Mouse (Mus musculus): ENCODE measurements around the gene Hdac10. TPM values are rescaled to one million over a fixed set of nuclear protein-coding genes. Genes with fewer than 3 reads are reported as not detected.

The Hdac10 gene
- polyA plus RNA-seq (2014; fragmentation: Nextera tagmentation; extraction: Ambion mirVana) = 18.2 and 20.3 TPM in 2 replicates

GRCm38 (mm10) chr15:89128382-89129350 is at the start of gene Hdac10:
Gene Hdac10, minus strand, starts transcription at chr15:89128700.
- Histone ChIP-seq H3K4me1 (ENCODE audit: control insufficient read depth, insufficient read depth, low read length) (peaks cover 17% of the 10 kb centered on the region), H3K4me2 (ENCODE audit: low read length) (peak within 1 kb of the TSS; percentile 64), H3K9ac (replicated peaks; ENCODE audit: low read length) (peak within 1 kb of the TSS; percentile 58), H3K4me3 (replicated peaks; ENCODE audit: low read depth, low read length) (peak within 1 kb of the TSS; percentile 51), H3K36me3 (ENCODE audit: control insufficient read depth, insufficient read depth, low read length) (peaks cover 3% of the 10 kb centered on the region; the same call in 1 of the 2 replicates), H3K27me3 (ENCODE audit: control insufficient read depth, insufficient read depth, low read length) (no peaks in the 10 kb centered on the region), H3K27ac (replicated peaks; ENCODE audit: low read depth, low read length) (peak within 1 kb of the TSS; percentile 74), H3K9me3 (ENCODE audit: control insufficient read depth, low read length) (no peaks in the 10 kb centered on the region)
- ATAC-seq (ENCODE audit: low FRiP score, low TSS enrichment) (peak; percentile 85), DNase-seq (peak; percentile 93)
- WGBS = 3% methylated on average over 36 of the region's 36 CpGs

DNA sequence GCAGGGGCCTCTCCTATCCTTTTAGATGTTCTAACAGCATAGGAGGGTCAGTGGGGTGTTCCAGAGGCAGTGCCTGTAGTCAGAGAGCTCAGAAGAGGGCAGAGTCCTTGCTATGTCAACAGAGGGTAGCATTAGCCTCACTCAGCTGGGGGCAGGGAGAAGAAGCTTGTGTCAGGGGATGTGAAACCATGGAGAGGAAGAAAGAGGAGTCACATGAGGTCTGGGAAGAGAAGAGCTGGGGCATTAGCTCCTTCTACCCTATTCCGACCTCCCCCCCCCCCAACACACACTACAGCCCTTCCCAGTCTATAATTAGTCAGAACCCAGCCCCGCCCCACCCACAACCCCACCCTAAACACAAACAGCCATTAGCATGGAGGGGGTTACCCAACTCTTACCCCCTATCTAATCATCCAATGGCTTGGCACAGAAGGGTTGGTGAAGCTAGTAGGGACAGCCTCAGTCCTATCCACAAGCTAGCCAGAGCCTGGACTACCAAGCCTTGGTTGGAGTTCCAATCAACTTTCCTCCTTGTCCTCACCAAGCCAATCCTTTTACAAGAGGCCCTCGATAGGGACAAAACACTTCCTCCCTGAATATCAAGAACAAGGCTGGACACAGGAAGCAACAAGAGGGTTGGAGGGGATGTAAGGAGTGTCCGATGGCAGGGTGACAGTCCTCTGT is 49.2 kb upstream of the Hdac10 start:
- 82% methylated on average over 4 of the region's 4 CpGs for WGBS
- Histone ChIP-seq H3K4me1 (ENCODE audit: control insufficient read depth, insufficient read depth, low read length) (peaks cover 73% of the 10 kb centered on the region), H3K9ac (replicated peaks; ENCODE audit: low read length) (0 out of 2 replicates have a peak overlapping the region, but pooled peaks have one; percentile 17), H3K36me3 (ENCODE audit: control insufficient read depth, insufficient read depth, low read length) (no peaks in the 10 kb centered on the region), H3K4me3 (replicated peaks; ENCODE audit: low read depth, low read length) (peak overlapping the region; percentile 79; the same call in 1 of the 2 replicates), H3K27me3 (ENCODE audit: control insufficient read depth, insufficient read depth, low read length) (no peaks in the 10 kb centered on the region), H3K9me3 (ENCODE audit: control insufficient read depth, low read length) (no peaks in the 10 kb centered on the region), H3K4me2 (ENCODE audit: low read length) (peak overlapping the region; percentile 70), H3K27ac (replicated peaks; ENCODE audit: low read depth, low read length) (no peak overlapping the region)
- DNase-seq = no peak
- ATAC-seq (ENCODE audit: low FRiP score, low TSS enrichment) = no peak

- peaks cover 76% of the 10 kb centered on the region for H3K4me1 ChIP-seq (ENCODE audit: control insufficient read depth, insufficient read depth, low read length)
- WGBS = 12% methylated on average over 5 of the region's 5 CpGs
- H3K4me3 ChIP-seq (replicated peaks; ENCODE audit: low read depth, low read length) = no peak overlapping the region
- no peaks in the 10 kb centered on the region for H3K27me3 ChIP-seq (ENCODE audit: control insufficient read depth, insufficient read depth, low read length)
- 0 out of 2 replicates have a peak overlapping the region, but pooled peaks have one; percentile 17 for H3K9ac ChIP-seq (replicated peaks; ENCODE audit: low read length)
- H3K27ac ChIP-seq (replicated peaks; ENCODE audit: low read depth, low read length) = no peak overlapping the region
- peak overlapping the region; percentile 70 for H3K4me2 ChIP-seq (ENCODE audit: low read length)
- H3K36me3 ChIP-seq (ENCODE audit: control insufficient read depth, insufficient read depth, low read length) = no peaks in the 10 kb centered on the region
- no peak for ATAC-seq (ENCODE audit: low FRiP score, low TSS enrichment)
- DNase-seq = peak; percentile 59
- no peaks in the 10 kb centered on the region for H3K9me3 ChIP-seq (ENCODE audit: control insufficient read depth, low read length)
Measured at GRCm38 (mm10) chr15:89177121-89177520, 48.6 kb upstream of the Hdac10 start.

DNA sequence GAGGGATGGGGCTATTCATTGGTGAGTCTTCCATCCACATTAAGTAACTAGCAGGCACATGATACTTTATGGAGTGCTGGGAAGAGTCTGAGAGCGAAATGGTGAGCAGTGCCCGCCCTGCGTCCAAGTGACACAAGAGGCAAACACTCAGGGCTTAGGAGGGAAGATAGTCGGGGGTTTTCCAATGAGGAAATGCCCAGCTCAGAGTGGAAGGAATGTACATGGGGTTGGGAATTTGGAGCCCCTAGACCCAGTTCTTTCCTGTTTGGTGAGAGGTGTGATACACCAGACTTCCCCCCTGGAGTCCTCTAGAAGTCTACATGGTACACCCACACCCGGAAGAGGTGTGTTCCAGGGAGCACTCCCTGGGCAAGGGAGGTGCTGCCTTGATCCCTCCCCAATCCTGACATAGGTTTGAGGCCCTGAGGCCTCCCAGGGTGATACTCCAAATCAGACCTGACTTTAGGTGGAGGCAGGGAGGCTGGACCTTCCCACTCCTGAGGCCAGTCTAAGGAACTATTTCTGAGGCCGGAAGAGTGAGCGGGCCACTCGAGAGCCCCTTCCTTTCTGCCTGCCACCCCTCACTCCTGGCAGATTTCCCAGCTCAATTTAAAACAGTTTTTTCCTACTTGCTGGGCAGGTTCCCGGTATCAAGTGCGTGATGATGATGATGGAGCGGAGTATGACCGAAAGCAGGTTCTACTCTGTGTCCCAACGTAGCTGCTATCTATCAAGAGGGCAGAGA is 47.1 kb upstream of the Hdac10 start:
- DNase-seq (no peak), ATAC-seq (ENCODE audit: low FRiP score, low TSS enrichment) (no peak)
- Histone ChIP-seq H3K36me3 (ENCODE audit: control insufficient read depth, insufficient read depth, low read length) (no peaks in the 10 kb centered on the region), H3K27ac (replicated peaks; ENCODE audit: low read depth, low read length) (no peak overlapping the region), H3K27me3 (ENCODE audit: control insufficient read depth, insufficient read depth, low read length) (no peaks in the 10 kb centered on the region), H3K4me3 (replicated peaks; ENCODE audit: low read depth, low read length) (no peak overlapping the region), H3K9me3 (ENCODE audit: control insufficient read depth, low read length) (no peaks in the 10 kb centered on the region), H3K4me1 (ENCODE audit: control insufficient read depth, insufficient read depth, low read length) (peaks cover 73% of the 10 kb centered on the region), H3K4me2 (ENCODE audit: low read length) (peak overlapping the region; percentile 99; the same call in 1 of the 2 replicates), H3K9ac (replicated peaks; ENCODE audit: low read length) (no peak overlapping the region)
- 82% methylated on average over 13 of the region's 13 CpGs for WGBS

DNA sequence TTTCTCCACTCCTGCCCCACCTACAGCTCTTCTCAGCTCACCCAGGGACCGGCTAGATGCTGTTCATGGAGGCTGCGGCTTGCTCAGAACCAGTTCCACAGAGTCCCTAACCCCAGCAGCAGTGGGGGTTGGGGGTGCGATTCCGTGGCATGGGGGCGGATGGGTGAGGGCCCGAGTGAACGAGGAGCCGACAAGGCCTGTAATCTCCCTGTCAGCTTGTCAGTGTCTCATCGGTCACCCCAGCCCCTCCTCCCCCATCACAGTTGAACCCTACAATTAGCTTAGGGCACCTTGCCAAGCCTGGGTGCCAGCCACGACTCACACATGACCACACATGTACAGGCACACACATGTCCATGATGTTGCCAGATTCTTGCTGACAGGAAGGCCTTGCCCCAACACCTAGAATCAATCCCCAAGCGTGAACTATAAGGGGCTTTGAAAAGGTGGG is 46.4 kb upstream of the Hdac10 start:
- Histone ChIP-seq H3K27me3 (ENCODE audit: control insufficient read depth, insufficient read depth, low read length) (no peaks in the 10 kb centered on the region), H3K4me1 (ENCODE audit: control insufficient read depth, insufficient read depth, low read length) (peaks cover 78% of the 10 kb centered on the region), H3K9me3 (ENCODE audit: control insufficient read depth, low read length) (no peaks in the 10 kb centered on the region), H3K4me3 (replicated peaks; ENCODE audit: low read depth, low read length) (no peak overlapping the region), H3K9ac (replicated peaks; ENCODE audit: low read length) (0 out of 2 replicates have a peak overlapping the region, but pooled peaks have one; percentile 83), H3K27ac (replicated peaks; ENCODE audit: low read depth, low read length) (no peak overlapping the region), H3K36me3 (ENCODE audit: control insufficient read depth, insufficient read depth, low read length) (peaks cover 4% of the 10 kb centered on the region; the same call in 1 of the 2 replicates), H3K4me2 (ENCODE audit: low read length) (peak overlapping the region; percentile 99)
- DNase-seq (no peak), ATAC-seq (ENCODE audit: low FRiP score, low TSS enrichment) (no peak)
- 44% methylated on average over 11 of the region's 11 CpGs for WGBS

DNA sequence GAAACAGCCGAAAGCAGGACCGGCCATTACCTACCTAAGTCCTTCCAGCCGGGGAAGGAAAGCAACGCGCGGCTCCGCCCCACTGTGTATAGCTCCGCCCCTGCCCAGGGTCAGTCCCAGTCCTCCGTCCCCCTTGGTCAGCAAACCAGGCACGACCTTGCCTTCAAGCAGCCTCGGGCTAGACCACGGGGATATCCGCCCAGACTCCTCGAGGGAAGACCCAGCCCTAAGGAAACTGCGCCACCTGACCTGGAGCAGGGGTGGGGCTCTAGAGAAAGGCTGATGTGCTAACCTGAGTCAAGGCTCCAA is 45.4 kb upstream of the Hdac10 start:
- Histone ChIP-seq H3K4me3 (replicated peaks; ENCODE audit: low read depth, low read length) (peak overlapping the region; percentile 57), H3K4me1 (ENCODE audit: control insufficient read depth, insufficient read depth, low read length) (peaks cover 74% of the 10 kb centered on the region), H3K27me3 (ENCODE audit: control insufficient read depth, insufficient read depth, low read length) (no peaks in the 10 kb centered on the region), H3K9ac (replicated peaks; ENCODE audit: low read length) (peak overlapping the region; percentile 83), H3K4me2 (ENCODE audit: low read length) (peak overlapping the region; percentile 99), H3K27ac (replicated peaks; ENCODE audit: low read depth, low read length) (peak overlapping the region; percentile 78; the same call in 1 of the 2 replicates), H3K9me3 (ENCODE audit: control insufficient read depth, low read length) (no peaks in the 10 kb centered on the region), H3K36me3 (ENCODE audit: control insufficient read depth, insufficient read depth, low read length) (peaks cover 7% of the 10 kb centered on the region)
- under 1% methylated on average over 15 of the region's 15 CpGs for WGBS
- DNase-seq (peak; percentile 60), ATAC-seq (ENCODE audit: low FRiP score, low TSS enrichment) (no peak; the same call in 1 of the 2 replicates)

DNA sequence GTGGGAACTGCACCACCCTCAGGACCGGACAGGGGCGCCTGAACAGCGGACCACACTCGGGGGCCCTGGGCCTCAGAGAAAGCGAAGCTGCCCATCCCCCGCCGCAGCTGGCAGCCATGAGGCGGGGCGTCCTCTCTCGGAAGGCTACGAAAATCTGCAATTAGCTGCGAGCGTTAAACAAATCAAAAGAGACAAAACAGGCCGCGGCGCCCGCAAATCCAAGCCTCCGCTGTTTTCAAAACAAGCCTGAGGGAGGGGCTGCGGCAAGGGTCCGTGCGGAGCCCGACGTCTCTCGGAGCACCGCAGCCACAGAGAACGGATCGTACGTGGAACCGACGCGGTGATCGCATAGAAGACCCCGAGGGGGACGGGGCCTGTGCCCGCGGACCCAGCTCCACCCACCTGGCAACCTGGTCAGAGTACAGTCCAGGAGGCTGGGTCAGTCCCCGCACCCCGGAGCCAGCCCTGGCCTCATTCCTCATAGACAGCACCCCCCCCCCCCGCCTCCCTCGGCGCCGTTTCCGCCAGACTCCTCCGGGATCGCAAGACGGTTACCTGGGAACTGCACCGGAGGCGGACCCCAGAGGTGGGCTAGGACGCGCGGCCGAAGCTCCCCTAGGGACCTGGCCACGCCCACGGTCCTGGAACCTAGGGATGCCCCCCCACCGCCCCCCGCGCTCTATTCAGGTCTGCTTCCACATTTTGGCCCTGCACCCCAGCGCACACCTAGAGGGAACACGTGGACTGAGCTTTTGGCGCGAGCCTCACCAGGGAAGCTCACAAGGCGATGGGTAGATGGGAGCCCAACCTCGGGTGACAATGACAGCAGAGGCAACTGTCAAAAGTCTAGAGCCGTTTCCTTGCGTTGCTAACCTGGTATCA is 44.8 kb upstream of the Hdac10 start:
- Histone ChIP-seq H3K4me1 (ENCODE audit: control insufficient read depth, insufficient read depth, low read length) (peaks cover 68% of the 10 kb centered on the region), H3K9ac (replicated peaks; ENCODE audit: low read length) (peak overlapping the region; percentile 83), H3K9me3 (ENCODE audit: control insufficient read depth, low read length) (no peaks in the 10 kb centered on the region), H3K4me3 (replicated peaks; ENCODE audit: low read depth, low read length) (peak overlapping the region; percentile 57), H3K36me3 (ENCODE audit: control insufficient read depth, insufficient read depth, low read length) (peaks cover 13% of the 10 kb centered on the region), H3K27me3 (ENCODE audit: control insufficient read depth, insufficient read depth, low read length) (no peaks in the 10 kb centered on the region), H3K4me2 (ENCODE audit: low read length) (peak overlapping the region; percentile 99), H3K27ac (replicated peaks; ENCODE audit: low read depth, low read length) (peak overlapping the region; percentile 78)
- under 1% methylated on average over 64 of the region's 65 CpGs for WGBS
- peak; percentile 83 for DNase-seq
- peak; percentile 57 for ATAC-seq (ENCODE audit: low FRiP score, low TSS enrichment)
